ENCODE assay signal across 17 mouse cellular contexts in genomic region chr4:81058809-81059208, GRCm38 (mm10).
DNase-seq lines count a peak whose midpoint lies in the region; ATAC-seq and TF ChIP-seq lines count a peak whose summit lies in the region.
"Had no signal": no experiment of that assay in that cellular context is flagged by ENCODE, and none has a peak within 500 bp of the region (broad histone marks: within the 10 kb centered on the region; RNA-seq: fewer than 3 reads in every experiment).

No protein-coding gene starts in this region.

- no peak overlapping the region for H3K4me3 ChIP-seq in cerebellum, adult 2 months (replicated peaks; ENCODE audit: insufficient read depth, low read depth, low read length)
- H3K4me3 ChIP-seq in heart, adult 2 months, result no peak overlapping the region
- no peak overlapping the region for H3K4me3 ChIP-seq in heart, embryonic 12.5 days
- H3K4me3 ChIP-seq: hindbrain, embryonic 10.5 days; midbrain, embryonic 15.5 days; neural tube, embryonic 12.5 days had no signal

- H3K4me2 ChIP-seq in heart, embryonic 12.5 days, result no peak overlapping the region
- H3K4me2 ChIP-seq: midbrain, embryonic 15.5 days; neural tube, embryonic 12.5 days had no signal

- ATAC-seq in heart, embryonic 12.5 days (ENCODE audit: insufficient number of reproducible peaks, low FRiP score), result no peak
- no peak for ATAC-seq in megakaryocyte, adult 5-6 weeks (ENCODE audit: poor library complexity, severe bottlenecking)
- ATAC-seq: inflammation-experienced regulatory T-cells, adult 6 months; midbrain, embryonic 15.5 days had no signal

- TF ChIP-seq EP300 in heart, adult 2 months (IDR thresholded peaks at IDR 0.05; ENCODE audit: insufficient read depth, low read depth, low read length), result no peak

- H3K9ac ChIP-seq in heart, adult 2 months (ENCODE audit: low read depth, low read length), result no peak overlapping the region
- H3K9ac ChIP-seq in heart, embryonic 12.5 days, result no peak overlapping the region
- H3K9ac ChIP-seq: midbrain, embryonic 15.5 days; neural tube, embryonic 12.5 days had no signal

- no peaks in the 10 kb centered on the region for H3K4me1 ChIP-seq in cerebellum, adult 2 months (ENCODE audit: control insufficient read depth, insufficient read depth, low read length)
- peaks cover 3% of the 10 kb centered on the region; the same call in 1 of the 2 replicates for H3K4me1 ChIP-seq in heart, adult 2 months (ENCODE audit: control insufficient read depth, insufficient read depth, low read length)
- H3K4me1 ChIP-seq in heart, embryonic 12.5 days (replicated peaks), result peaks cover 8% of the 10 kb centered on the region; the same call in 1 of the 2 replicates
- H3K4me1 ChIP-seq: hindbrain, embryonic 10.5 days; midbrain, embryonic 15.5 days; neural tube, embryonic 12.5 days had no signal

- H3K79me2 ChIP-seq in heart, adult 2 months (replicated peaks; ENCODE audit: control insufficient read depth, insufficient read depth, low read length), result no peaks in the 10 kb centered on the region

- H3K36me3 ChIP-seq in heart, adult 2 months (ENCODE audit: control insufficient read depth, insufficient read depth, low read length), result no peaks in the 10 kb centered on the region
- H3K36me3 ChIP-seq in heart, embryonic 12.5 days, result no peaks in the 10 kb centered on the region
- H3K36me3 ChIP-seq: hindbrain, embryonic 10.5 days; midbrain, embryonic 15.5 days; neural tube, embryonic 12.5 days had no signal

- no peak for TF ChIP-seq CTCF in cerebellum, adult 2 months (IDR thresholded peaks at IDR 0.05; ENCODE audit: borderline replicate concordance, insufficient read depth, low read depth, low read length)
- TF ChIP-seq CTCF in heart, adult 2 months (IDR thresholded peaks at IDR 0.05), result no peak

- H3K27ac ChIP-seq in cerebellum, adult 2 months (ENCODE audit: insufficient read depth, low read length), result no peak overlapping the region
- H3K27ac ChIP-seq in heart, adult 2 months, result peak overlapping the region; percentile 36
- H3K27ac ChIP-seq in heart, embryonic 12.5 days (ENCODE audit: poor library complexity, severe bottlenecking), result no peak overlapping the region
- H3K27ac ChIP-seq: hindbrain, embryonic 10.5 days; midbrain, embryonic 15.5 days; neural tube, embryonic 12.5 days; stomach, postnatal 0 days had no signal

- no peak for TF ChIP-seq POLR2A in cerebellum, adult 2 months (IDR thresholded peaks at IDR 0.05; ENCODE audit: borderline replicate concordance, insufficient read depth, low read length)
- no peak for TF ChIP-seq POLR2A in heart, adult 2 months (IDR thresholded peaks at IDR 0.05; ENCODE audit: insufficient read depth, low read depth, low read length)

- no peaks in the 10 kb centered on the region for H3K27me3 ChIP-seq in cerebellum, adult 2 months (ENCODE audit: control insufficient read depth, insufficient read depth, low read length)
- H3K27me3 ChIP-seq in heart, adult 2 months (ENCODE audit: control insufficient read depth, insufficient read depth, low read length), result no peaks in the 10 kb centered on the region
- no peaks in the 10 kb centered on the region for H3K27me3 ChIP-seq in heart, embryonic 12.5 days (replicated peaks)
- H3K27me3 ChIP-seq: midbrain, embryonic 15.5 days; neural tube, embryonic 12.5 days had no signal

- no peaks in the 10 kb centered on the region for H3K9me3 ChIP-seq in heart, embryonic 12.5 days (replicated peaks)
- H3K9me3 ChIP-seq: hindbrain, embryonic 10.5 days; midbrain, embryonic 15.5 days; neural tube, embryonic 12.5 days had no signal

- DNase-seq in cerebellum, postnatal 25 days, result peak; percentile 11 to 23
- no peak for DNase-seq in cerebellum, adult 2 months
- no peak for DNase-seq in heart, adult 2 months
- DNase-seq in right cerebral cortex, postnatal 10 days (ENCODE audit: low spot score in 2 of 2), result peak; percentile 26
- DNase-seq in right cerebral cortex, adult 18-20 months, result no peak
- no peak for DNase-seq in embryo, embryonic 9.5 days (ENCODE audit: extremely low spot score)
- DNase-seq: adrenal gland, adult 2 months; cerebellum, postnatal 36 days; lung, adult 2 months; thymus, postnatal 25 days had no signal

- intact Hi-C loops in heart, adult 2 months (cut with DNase I), result no loop called here

- WGBS in cerebellum, adult 2 months, result 26% methylated on average over 5 of the region's 5 CpGs
- 44% methylated on average over 5 of the region's 5 CpGs for WGBS in heart, adult 2 months
- 67% methylated on average over 5 of the region's 5 CpGs for WGBS in heart, embryonic 12.5 days

Comparison
In these comparisons a context has a peak if more than half of its experiments do, and no peak if none do; other contexts are left out.
1. DNase-seq: peak in cerebellum, postnatal 25 days (2 of 2) and right cerebral cortex, postnatal 10 days (2 of 2); none in cerebellum, adult 2 months (0 of 2), heart, adult 2 months (0 of 2), right cerebral cortex, adult 18-20 months (single experiment) and embryo, embryonic 9.5 days (single experiment).